Mouse (Mus musculus) heart, postnatal 14 days (tissue): ENCODE results near the gene Ppp2r5a. TPM values are rescaled to one million over a fixed set of nuclear protein-coding genes. Genes with fewer than 3 reads are reported as not detected.
"Not testable (repeated sequence)": the region's sequence is repeated elsewhere in the genome, so short reads cannot be mapped to it uniquely, and the experiment has no call there.

Source experiments
- DNase-seq, 2 experiments: peaks; one replicate each; pipeline ENCODE4 v3.0.0; 2021 to 2022
- intact Hi-C: fragments of 180-260 bp; cut with DNase I; formaldehyde crosslinking; loops from one replicate; pipeline ENCODE4 v1.15.1; 2025
- long read RNA-seq, 2 experiments: library from polyadenylated mRNA; stranded (forward); transcript quantifications; one replicate each; pipeline ENCODE4 v2.0.0; 2021
- total RNA-seq, 2 experiments: library from RNA; stranded (reverse); gene quantifications; 2 replicates each; pipeline ENCODE4 v1.2.3; 2021

Gene Ppp2r5a
- 100 to 1,000 TPM; 116 to 118 TPM for total RNA-seq
- long read RNA-seq, experiment 1, transcript Ppp2r5a-201 (13 exons, 3,088 nt), result major isoform, 185 of 207 reads
- long read RNA-seq, experiment 1, partial matches to known transcripts, result 7 of 207 reads
- long read RNA-seq, experiment 1, other reads (novel, unspliced or antisense), result 15 of 207 reads
- long read RNA-seq, experiment 2, transcript Ppp2r5a-201 (13 exons, 3,088 nt), result major isoform, 190 of 212 reads
- long read RNA-seq, experiment 2, partial matches to known transcripts, result 12 of 212 reads
- long read RNA-seq, experiment 2, other reads (novel, unspliced or antisense), result 10 of 212 reads

DNA sequence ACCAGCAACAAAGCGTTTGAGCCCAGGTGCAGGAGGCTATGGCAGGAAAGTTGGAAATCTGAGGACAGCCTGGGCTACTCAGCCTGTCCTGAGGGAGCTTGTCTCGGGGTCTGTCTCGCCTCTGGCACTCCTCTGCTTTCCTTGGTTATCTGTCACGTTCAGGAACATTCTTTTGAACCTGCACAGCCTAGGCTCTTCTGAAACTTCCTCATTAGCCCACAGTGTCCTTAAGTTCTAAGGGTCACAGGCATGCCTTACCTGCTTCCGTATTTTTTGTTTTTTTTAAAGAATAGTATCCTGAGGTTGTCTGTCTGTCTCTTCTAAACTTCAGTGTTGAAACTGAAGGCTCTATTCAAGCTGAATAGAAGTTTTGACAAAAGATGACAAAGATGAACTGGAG is at the start of gene Ppp2r5a:
Gene Ppp2r5a (minus strand): TSS at position 199 of the 400 bp plus-strand sequence.
- no peak for DNase-seq
- intact Hi-C loops, result loop anchor here (10.0 kb wide), 1 partner anchor 412 kb away; no protein-coding TSS in a partner anchor

- intact Hi-C loops, result no loop called here
- DNase-seq, result no peak
These were observed 47.5 kb upstream of the Ppp2r5a start for GRCm38 (mm10) chr1:191450614-191451013.

DNA sequence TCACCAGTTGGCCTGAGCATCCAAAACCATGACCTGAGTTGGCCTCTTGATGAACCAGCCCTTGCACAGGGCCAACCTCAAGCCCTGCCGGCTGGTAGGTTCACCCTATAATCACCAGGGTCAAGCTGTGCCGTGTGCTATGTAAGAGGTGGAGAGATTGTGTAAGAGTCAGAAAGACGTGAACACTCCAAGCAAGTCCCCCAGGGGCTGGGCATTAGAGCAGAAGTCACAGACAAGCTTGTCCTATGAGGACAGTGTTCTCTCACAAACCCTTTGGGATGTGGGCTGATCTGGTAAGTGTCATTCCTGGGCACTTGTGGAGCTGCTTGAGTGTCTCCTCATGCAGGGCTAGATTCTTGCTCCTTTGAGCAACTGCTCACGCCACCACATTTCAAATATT is 46.5 kb upstream of the Ppp2r5a start:
- intact Hi-C loops, result no loop called here
- no peak for DNase-seq

DNA sequence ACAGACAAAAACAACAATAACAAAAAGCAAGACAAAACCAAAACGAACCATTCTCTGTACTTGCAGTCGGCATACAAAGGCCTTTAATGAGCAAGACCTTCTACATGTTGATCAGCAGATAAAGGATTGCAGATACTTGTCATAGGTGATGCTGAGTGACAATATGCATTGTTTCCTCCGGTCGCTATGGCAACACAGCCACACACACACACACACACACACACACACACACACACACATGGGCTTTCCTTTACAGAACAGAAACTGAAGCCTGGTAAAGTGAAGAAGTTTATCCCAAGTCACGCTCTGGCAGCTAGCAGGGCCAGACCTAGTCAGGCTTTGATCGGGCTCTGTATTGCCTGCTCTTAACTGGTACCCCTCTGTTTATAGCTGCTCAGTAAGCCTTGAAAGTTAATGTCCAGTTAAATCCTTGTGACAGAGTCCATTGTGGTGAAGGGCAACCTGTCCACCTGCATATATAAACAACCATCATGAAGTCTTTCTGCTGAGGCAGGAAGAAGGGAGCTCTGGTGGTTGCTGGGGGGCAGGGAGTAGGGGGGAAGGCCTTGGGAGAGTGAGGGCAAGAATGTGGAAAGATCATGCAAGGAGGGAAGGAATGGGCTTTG is 44.4 kb upstream of the Ppp2r5a start:
- no peak for DNase-seq

DNA sequence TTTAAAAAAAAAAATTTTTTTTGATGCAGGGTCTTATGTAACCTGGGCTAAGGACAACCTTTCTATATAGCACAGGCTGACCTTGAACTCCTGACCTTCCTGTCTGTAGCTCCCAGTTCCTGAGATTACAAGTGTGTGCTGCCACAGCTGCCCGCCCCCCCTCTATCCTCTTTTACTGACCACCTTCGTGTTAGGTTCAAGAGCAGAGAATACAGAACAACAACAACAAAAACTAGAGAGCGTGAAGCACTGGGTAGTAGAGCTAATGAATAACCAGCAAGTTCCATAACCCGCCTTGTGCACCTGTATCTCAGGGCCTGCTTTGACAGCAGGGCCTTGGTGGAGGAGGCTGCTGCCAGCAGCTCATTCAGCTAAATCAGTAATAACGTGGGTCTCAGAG is 43.2 kb upstream of the Ppp2r5a start:
- intact Hi-C loops, result no loop called here
- no peak for DNase-seq

More for the DNA sequence above, 44.4 kb upstream of the Ppp2r5a start:
- intact Hi-C loops, result no loop called here

- DNase-seq, result no peak
- intact Hi-C loops, result no loop called here
These were observed 42.8 kb upstream of the Ppp2r5a start for GRCm38 (mm10) chr1:191445831-191446258.

GRCm38 (mm10) chr1:191445401-191445800 is 42.3 kb upstream of the Ppp2r5a start:
- intact Hi-C loops, result no loop called here
- DNase-seq, result no peak

DNA sequence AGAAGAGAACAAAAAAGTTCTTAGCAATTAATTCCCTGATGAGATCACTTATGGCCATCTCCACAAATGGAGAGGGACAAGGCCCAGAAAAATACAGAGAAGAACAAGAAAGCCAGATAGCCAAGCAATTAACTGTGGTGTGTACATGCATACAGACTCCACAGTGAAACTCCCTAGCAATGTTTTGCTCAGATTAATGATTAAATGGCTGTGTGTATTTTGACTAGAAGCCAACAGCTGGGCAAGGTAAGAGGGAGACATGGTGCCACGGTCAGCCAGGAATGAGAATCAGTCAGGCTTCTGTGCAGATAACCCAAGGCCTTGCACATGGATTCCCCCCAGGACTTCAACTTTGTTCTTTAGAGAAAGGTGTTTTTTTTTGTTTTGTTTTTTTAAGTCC is 41.4 kb upstream of the Ppp2r5a start:
- intact Hi-C loops, result no loop called here
- no peak for DNase-seq

DNA sequence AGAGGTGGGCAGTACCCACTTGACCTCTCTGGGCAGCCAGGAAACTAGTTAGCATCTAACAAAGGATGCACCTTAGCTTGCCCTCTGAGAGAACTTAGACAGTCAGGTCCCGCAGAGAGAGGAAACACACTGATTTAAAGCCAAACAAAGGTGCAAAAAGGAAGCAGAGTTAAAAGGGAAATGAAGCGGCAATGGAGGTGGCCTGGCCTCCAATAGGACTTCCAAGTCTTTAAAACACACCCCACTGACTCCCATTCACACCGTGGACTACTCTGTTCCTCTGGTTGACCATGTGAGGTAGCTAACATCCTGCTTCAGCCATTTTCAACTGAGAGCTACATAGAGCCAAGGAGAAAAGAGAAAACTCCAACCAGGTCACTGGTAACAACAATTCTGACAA is 35.9 kb upstream of the Ppp2r5a start:
- no peak for DNase-seq
- intact Hi-C loops, result no loop called here

- intact Hi-C loops, result no loop called here
These were observed 35.5 kb upstream of the Ppp2r5a start for GRCm38 (mm10) chr1:191438546-191438945.

DNA sequence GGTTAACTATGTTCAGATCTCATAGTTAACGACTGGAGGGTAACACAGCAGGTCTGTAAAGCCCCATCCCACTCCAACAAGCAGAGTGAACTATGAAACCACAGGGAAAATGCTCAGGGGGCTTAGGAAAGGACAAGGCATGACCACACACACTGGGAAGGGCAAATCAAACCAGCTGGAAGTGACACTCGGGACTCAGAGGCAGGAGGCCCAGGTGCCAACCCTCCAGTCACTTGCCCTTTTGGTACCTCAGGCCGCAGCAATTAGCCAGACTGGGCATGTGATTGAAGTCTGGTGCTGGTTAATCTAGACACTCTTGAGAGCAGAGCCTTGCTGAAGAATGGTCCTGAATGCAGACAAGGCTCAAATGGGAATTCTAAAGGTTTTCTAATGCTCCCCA is 33.6 kb upstream of the Ppp2r5a start:
- intact Hi-C loops, result no loop called here
- DNase-seq, result no peak

More at GRCm38 (mm10) chr1:191438546-191438945, 35.5 kb upstream of the Ppp2r5a start:
- DNase-seq, result no peak

DNA sequence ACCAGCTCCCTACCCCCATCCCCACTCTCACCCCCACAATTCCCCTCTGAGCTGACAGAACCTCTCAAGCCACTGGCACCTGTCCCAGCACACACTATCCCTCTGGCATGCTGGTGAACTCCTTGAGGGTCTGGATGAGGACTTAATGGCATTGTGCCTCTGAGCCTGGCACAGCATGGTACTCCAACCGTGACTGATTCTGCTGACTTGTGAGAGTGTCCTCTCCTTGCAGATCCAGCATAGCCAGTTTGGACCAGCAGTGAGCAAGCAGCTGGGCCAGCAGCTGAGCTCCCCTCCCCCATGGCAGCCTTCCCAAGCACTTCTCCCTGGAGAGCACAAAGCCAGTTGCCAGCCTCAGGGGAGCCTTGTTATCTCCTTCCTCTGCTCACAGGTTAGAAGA is 32.3 kb upstream of the Ppp2r5a start:
- peak; percentile 70 to 83 for DNase-seq
- intact Hi-C loops, result no loop called here

GRCm38 (mm10) chr1:191432531-191432930 is 29.5 kb upstream of the Ppp2r5a start:
- intact Hi-C loops, result no loop called here
- DNase-seq, result no peak

DNA sequence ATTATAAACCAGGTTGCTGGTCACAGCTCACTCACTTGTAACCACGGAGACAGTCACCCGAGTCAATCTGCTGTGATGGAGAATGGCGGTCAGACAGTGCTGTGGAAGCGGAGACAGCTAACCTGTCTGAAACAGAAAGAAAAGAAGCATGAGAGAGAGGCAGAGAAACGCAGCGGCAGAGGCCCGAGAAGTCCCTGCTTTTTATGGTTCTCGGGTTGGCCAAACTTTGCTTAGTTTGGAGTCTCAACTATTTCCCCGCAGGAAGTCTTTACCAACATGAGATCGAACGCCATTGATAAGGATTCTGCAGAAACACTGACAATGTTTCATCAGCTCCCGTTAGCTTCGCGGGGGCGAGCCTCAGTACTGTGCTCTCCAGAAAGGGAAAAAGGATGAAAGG is 29.0 kb upstream of the Ppp2r5a start:
- no peak for DNase-seq
- intact Hi-C loops, result no loop called here

- intact Hi-C loops, result no loop called here
- DNase-seq, result no peak
These were observed 27.0 kb upstream of the Ppp2r5a start for GRCm38 (mm10) chr1:191430121-191430520.

- intact Hi-C loops, result no loop called here
- no peak for DNase-seq
These were observed 22.8 kb upstream of the Ppp2r5a start for GRCm38 (mm10) chr1:191425884-191426283.

GRCm38 (mm10) chr1:191423201-191423600 is 20.1 kb upstream of the Ppp2r5a start:
- intact Hi-C loops, result no loop called here
- DNase-seq, result no peak

DNA sequence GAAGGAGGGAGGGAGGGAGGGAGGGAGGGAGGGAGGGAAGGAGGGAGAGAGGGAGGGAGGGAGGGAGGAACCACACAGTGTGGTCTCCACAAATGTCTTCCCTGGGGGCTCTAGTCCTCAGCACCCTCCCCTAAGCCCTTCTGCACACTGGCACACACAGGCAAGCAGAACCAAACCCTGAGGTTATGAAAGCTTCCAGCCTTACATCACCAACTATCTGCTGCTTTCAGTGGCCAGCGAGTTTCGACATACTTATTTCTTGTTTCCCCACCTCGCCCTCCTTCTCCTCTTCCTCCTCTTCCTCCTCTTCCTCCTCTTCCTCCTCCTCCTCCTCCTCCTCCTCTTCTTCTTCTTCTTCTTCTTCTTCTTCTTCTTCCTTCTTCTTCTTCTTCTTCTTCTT is 19.6 kb upstream of the Ppp2r5a start:
- DNase-seq, intact Hi-C loops: not testable (repeated sequence)

DNA sequence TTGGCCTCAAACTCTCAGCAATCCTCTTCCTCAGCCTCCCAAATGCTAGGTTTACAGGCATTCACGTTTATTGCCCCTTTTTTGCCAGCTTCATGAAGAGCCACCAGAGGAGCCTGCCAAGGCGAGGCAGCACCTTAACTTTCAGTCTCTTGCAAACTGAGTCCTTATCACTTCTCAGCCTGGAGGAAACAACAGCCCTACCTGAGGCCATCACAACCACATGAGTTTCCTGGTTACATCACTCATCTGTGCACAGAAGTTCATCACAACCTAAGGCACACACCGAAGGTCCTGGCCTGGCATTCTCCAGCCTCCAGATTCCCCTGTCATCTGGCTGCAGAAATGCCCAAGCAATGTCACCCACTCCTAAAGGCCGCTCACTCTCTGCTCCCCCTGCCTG is 19.1 kb upstream of the Ppp2r5a start:
- no peak for DNase-seq
- intact Hi-C loops, result no loop called here

- intact Hi-C loops, result no loop called here
- no peak for DNase-seq
These were observed 18.4 kb upstream of the Ppp2r5a start for GRCm38 (mm10) chr1:191421426-191421999.

DNA sequence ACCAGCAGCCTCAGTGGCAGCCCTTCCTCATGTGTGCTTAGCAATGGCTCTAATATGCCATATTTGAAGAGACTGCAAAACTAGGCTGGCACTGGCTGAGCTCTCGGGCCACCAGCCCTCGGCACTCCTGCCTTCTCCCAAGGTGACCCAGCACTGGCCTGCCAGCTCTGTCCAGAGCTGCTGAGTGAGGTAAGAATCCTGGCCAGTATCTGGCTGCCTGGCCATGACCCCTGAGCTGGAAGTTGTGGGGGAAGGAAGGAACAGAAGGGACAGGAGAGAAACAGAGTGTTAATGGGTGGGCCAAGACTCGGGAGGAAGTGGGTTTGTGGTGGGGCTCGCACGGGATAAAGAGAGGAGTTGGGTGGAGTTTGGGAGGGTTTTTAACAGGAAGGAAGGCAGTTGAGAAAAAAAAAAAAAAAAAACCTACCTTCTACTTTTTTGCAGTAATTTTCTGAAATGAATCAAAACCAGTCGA is 17.9 kb upstream of the Ppp2r5a start:
- peak; percentile 55 to 66 for DNase-seq
- intact Hi-C loops, result no loop called here
